Mouse (Mus musculus): Measurements from ENCODE around the gene Gp1bb.

- no peak for TF ChIP-seq GATA1 (IDR thresholded peaks at IDR 0.05; ENCODE audit: low read length)
- no peak for TF ChIP-seq TAL1 (IDR thresholded peaks at IDR 0.05; ENCODE audit: low read length)
Measured at GRCm38 (mm10) chr16:18593930-18594329, 28.3 kb downstream of the Gp1bb start.

Data from erythroblast, embryonic 14.5 days (primary cell).